Mouse (Mus musculus) gastrocnemius, postnatal 36 days (tissue): Measurements from ENCODE around the gene Akr1b10. TPM values are rescaled to one million over a fixed set of nuclear protein-coding genes. Genes with fewer than 3 reads are reported as not detected.

ENCODE experiments used
- DNase-seq, 2 experiments: peaks; one replicate each; pipeline ENCODE4 v3.0.0; 2022
- intact Hi-C: fragments of 180-260 bp; cut with DNase I; formaldehyde crosslinking; loops from one replicate; pipeline ENCODE4 v1.15.1; 2025
- total RNA-seq, 2 experiments: library from RNA; stranded (reverse); gene quantifications; 2 replicates each; pipeline ENCODE4 v1.2.3; 2021

The Akr1b10 gene
- total RNA-seq, 2 experiments from 2014 or later: 52.6 to 56.5 TPM

DNA sequence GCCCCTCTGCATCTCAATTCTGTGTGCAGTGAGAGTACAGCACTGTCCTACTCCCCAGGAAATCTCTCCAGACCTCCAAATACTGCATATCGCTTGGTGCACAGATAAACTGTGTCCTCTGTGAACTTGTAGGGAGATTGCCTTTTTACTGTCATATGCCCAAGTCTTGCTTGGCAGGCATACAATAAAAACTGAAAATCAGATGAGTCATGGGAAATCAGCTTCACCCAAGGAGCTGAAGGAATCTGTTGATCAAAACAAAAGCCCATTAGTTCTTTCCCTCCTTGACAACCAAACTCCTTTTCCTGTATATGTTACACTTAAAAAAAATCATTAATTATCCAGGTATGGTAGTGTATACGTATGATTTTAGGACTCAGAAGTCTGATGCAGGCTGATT lies 59.8 kb downstream of the Akr1b10 start:
- DNase-seq: no peak

More for the DNA sequence above, 59.8 kb downstream of the Akr1b10 start:
- intact Hi-C loops: loop anchor here (10.0 kb wide), 1 partner anchor 49 kb away; no protein-coding TSS in a partner anchor

Other genes with a start within 250 kb of the Akr1b10 start
- 1 to 10 TPM; 5.6 to 5.8 TPM for gene Slc35b4, start 207.1 kb upstream of the Akr1b10 start, total RNA-seq
- 100 to 1,000 TPM; 152 to 165 TPM for gene Akr1b3, start 66.7 kb upstream of the Akr1b10 start, total RNA-seq
- gene Akr1b8, start 30.1 kb upstream of the Akr1b10 start, total RNA-seq: 1 to 10 TPM; 1.7 to 2.2 TPM
- gene Akr1b7, start 28.1 kb downstream of the Akr1b10 start, total RNA-seq: not detected
- 10 to 100 TPM; 87.5 to 92.0 TPM for gene Bpgm, start 92.0 kb downstream of the Akr1b10 start, total RNA-seq
- gene Cald1, start 214.3 kb downstream of the Akr1b10 start, total RNA-seq: 10 to 100 TPM; 25.8 to 26.6 TPM